Mouse (Mus musculus): ENCODE data around the gene Myh13.

The Myh13 gene

GRCm38 (mm10) chr11:67321358-67321757 is at the start of gene Myh13:
Gene Myh13, plus strand, starts transcription at chr11:67321658.
- DNase-seq (ENCODE audit: low spot score), result no peak

GRCm38 (mm10) chr11:67276601-67277174 is 44.8 kb upstream of the Myh13 start, which contains the start of gene Myh8:
Gene Myh8, plus strand, starts transcription at chr11:67277124.
- no peak for DNase-seq (ENCODE audit: low spot score)

- DNase-seq (ENCODE audit: low spot score), result no peak
Observed at GRCm38 (mm10) chr11:67293440-67293839, 28.0 kb upstream of the Myh13 start.

GRCm38 (mm10) chr11:67313733-67314452 is 7.6 kb upstream of the Myh13 start:
- DNase-seq (ENCODE audit: low spot score), result no peak

GRCm38 (mm10) chr11:67326536-67326935 is 5.1 kb downstream of the Myh13 start:
- no peak for DNase-seq (ENCODE audit: low spot score)

- no peak for DNase-seq (ENCODE audit: low spot score)
Observed at GRCm38 (mm10) chr11:67344556-67344955, 23.1 kb downstream of the Myh13 start.

GRCm38 (mm10) chr11:67345186-67345855 is 23.9 kb downstream of the Myh13 start:
- no peak for DNase-seq (ENCODE audit: low spot score)

- DNase-seq (ENCODE audit: low spot score), result no peak
Observed at GRCm38 (mm10) chr11:67345856-67346236, 24.4 kb downstream of the Myh13 start.

GRCm38 (mm10) chr11:67350153-67350768 is 28.8 kb downstream of the Myh13 start:
- no peak for DNase-seq (ENCODE audit: low spot score)

- DNase-seq (ENCODE audit: low spot score), result no peak
Observed at GRCm38 (mm10) chr11:67353011-67353410, 31.6 kb downstream of the Myh13 start.

- DNase-seq (ENCODE audit: low spot score), result no peak
Observed at GRCm38 (mm10) chr11:67358031-67358430, 36.6 kb downstream of the Myh13 start.

- no peak for DNase-seq (ENCODE audit: low spot score)
Observed at GRCm38 (mm10) chr11:67362236-67362635, 40.8 kb downstream of the Myh13 start.

- no peak for DNase-seq (ENCODE audit: low spot score)
Observed at GRCm38 (mm10) chr11:67364551-67364950, 43.1 kb downstream of the Myh13 start.

GRCm38 (mm10) chr11:67364986-67365721 is 43.7 kb downstream of the Myh13 start:
- DNase-seq (ENCODE audit: low spot score), result no peak

GRCm38 (mm10) chr11:67366936-67367335 is 45.5 kb downstream of the Myh13 start:
- no peak for DNase-seq (ENCODE audit: low spot score)

- DNase-seq (ENCODE audit: low spot score), result no peak
Observed at GRCm38 (mm10) chr11:67373333-67373732, 51.9 kb downstream of the Myh13 start.

- no peak for DNase-seq (ENCODE audit: low spot score)
Observed at GRCm38 (mm10) chr11:67376308-67376707, 54.9 kb downstream of the Myh13 start.

GRCm38 (mm10) chr11:67379703-67380510 is 58.4 kb downstream of the Myh13 start:
- no peak for DNase-seq (ENCODE audit: low spot score)

- DNase-seq (ENCODE audit: low spot score), result no peak
Observed at GRCm38 (mm10) chr11:67381833-67382232, 60.4 kb downstream of the Myh13 start.

GRCm38 (mm10) chr11:67384653-67385052 is 63.2 kb downstream of the Myh13 start:
- no peak for DNase-seq (ENCODE audit: low spot score)

GRCm38 (mm10) chr11:67386815-67387415 is 65.5 kb downstream of the Myh13 start:
- DNase-seq (ENCODE audit: low spot score), result no peak

Measured in T-cell, adult 2 months (primary cell).